7 mouse cellular contexts compared by ENCODE assay signal in genomic region chr1:92371357-92371981, GRCm38 (mm10).
DNase-seq lines count a peak whose midpoint lies in the region; ATAC-seq and TF ChIP-seq lines count a peak whose summit lies in the region.

No protein-coding gene starts in this region.

- TF ChIP-seq POLR2A in lung, adult 2 months (IDR thresholded peaks at IDR 0.05; ENCODE audit: borderline replicate concordance, extremely low read depth, low read depth, low read length): no peak
- TF ChIP-seq POLR2A in limb, embryonic 14.5 days (IDR thresholded peaks at IDR 0.05; ENCODE audit: borderline replicate concordance, extremely low read depth, insufficient read depth, insufficient read length): no peak

- H3K27me3 ChIP-seq in lung, embryonic 14.5 days (ENCODE audit: insufficient read depth, low read length): no peaks in the 10 kb centered on the region
- no peaks in the 10 kb centered on the region for H3K27me3 ChIP-seq in hindbrain, embryonic 14.5 days (ENCODE audit: control insufficient read depth, insufficient read depth, low read length)
- no peaks in the 10 kb centered on the region for H3K27me3 ChIP-seq in limb, embryonic 14.5 days (ENCODE audit: control insufficient read depth, insufficient read depth, low read length)
- no peaks in the 10 kb centered on the region for H3K27me3 ChIP-seq in stomach, embryonic 15.5 days (replicated peaks)

- ATAC-seq in lung, embryonic 14.5 days (ENCODE audit: insufficient read depth): peak; percentile 78; the same call in 1 of the 2 replicates
- ATAC-seq in hindbrain, embryonic 14.5 days (ENCODE audit: low FRiP score): peak; percentile 69
- peak; percentile 92 for ATAC-seq in limb, embryonic 14.5 days (ENCODE audit: low FRiP score, low read depth)
- ATAC-seq in stomach, embryonic 15.5 days (ENCODE audit: insufficient read depth, low FRiP score, low read depth): peak; percentile 45
- ATAC-seq in erythroblast, adult 5-6 weeks (replicated peaks; ENCODE audit: low FRiP score, poor library complexity, severe bottlenecking): no peak

- no peaks in the 10 kb centered on the region for H3K36me3 ChIP-seq in lung, embryonic 14.5 days (ENCODE audit: insufficient read depth)
- no peaks in the 10 kb centered on the region for H3K36me3 ChIP-seq in hindbrain, embryonic 14.5 days (replicated peaks; ENCODE audit: control insufficient read depth, insufficient read depth)
- H3K36me3 ChIP-seq in limb, embryonic 14.5 days (ENCODE audit: control insufficient read depth, insufficient read depth, low read length): no peaks in the 10 kb centered on the region
- H3K36me3 ChIP-seq in stomach, embryonic 15.5 days: no peaks in the 10 kb centered on the region

- H3K4me1 ChIP-seq in lung, embryonic 14.5 days (ENCODE audit: insufficient read depth): peaks cover 14% of the 10 kb centered on the region; the same call in 1 of the 2 replicates
- H3K4me1 ChIP-seq in lung, adult 2 months (ENCODE audit: control insufficient read depth, insufficient read depth, low read length): no peaks in the 10 kb centered on the region
- H3K4me1 ChIP-seq in hindbrain, embryonic 14.5 days (replicated peaks; ENCODE audit: control insufficient read depth, insufficient read depth, low read length): peaks cover 17% of the 10 kb centered on the region
- peaks cover 25% of the 10 kb centered on the region for H3K4me1 ChIP-seq in limb, embryonic 14.5 days (ENCODE audit: control insufficient read depth, insufficient read depth, low read length)
- peaks cover 16% of the 10 kb centered on the region for H3K4me1 ChIP-seq in stomach, embryonic 15.5 days

- H3K9me3 ChIP-seq in lung, embryonic 14.5 days (ENCODE audit: low read depth, low read length): no peaks in the 10 kb centered on the region
- no peaks in the 10 kb centered on the region for H3K9me3 ChIP-seq in hindbrain, embryonic 14.5 days (ENCODE audit: control insufficient read depth, low read length)
- no peaks in the 10 kb centered on the region for H3K9me3 ChIP-seq in limb, embryonic 14.5 days (ENCODE audit: control insufficient read depth, low read length)
- H3K9me3 ChIP-seq in stomach, embryonic 15.5 days: no peaks in the 10 kb centered on the region

- no peak overlapping the region for H3K9ac ChIP-seq in lung, embryonic 14.5 days
- H3K9ac ChIP-seq in hindbrain, embryonic 14.5 days: 0 out of 2 replicates have a peak overlapping the region, but pooled peaks have one; percentile 7
- H3K9ac ChIP-seq in limb, embryonic 14.5 days (ENCODE audit: low read depth, low read length, severe bottlenecking): no peak overlapping the region
- H3K9ac ChIP-seq in stomach, embryonic 15.5 days: no peak overlapping the region

- H3K4me2 ChIP-seq in lung, embryonic 14.5 days: no peak overlapping the region; the same call in 1 of the 2 replicates
- H3K4me2 ChIP-seq in hindbrain, embryonic 14.5 days (replicated peaks): peak overlapping the region; percentile 22
- peak overlapping the region; percentile 41 for H3K4me2 ChIP-seq in limb, embryonic 14.5 days (replicated peaks; ENCODE audit: low read depth, low read length, severe bottlenecking)
- H3K4me2 ChIP-seq in stomach, embryonic 15.5 days: 0 out of 2 replicates have a peak overlapping the region, but pooled peaks have one; percentile 24

- no peak for TF ChIP-seq CTCF in lung, embryonic 14.5 days (IDR thresholded peaks at IDR 0.05; ENCODE audit: low read depth)
- TF ChIP-seq CTCF in lung, adult 2 months (IDR thresholded peaks at IDR 0.05; ENCODE audit: insufficient read depth, low read length): no peak

- 34% methylated on average over 11 of the region's 11 CpGs for WGBS in lung, embryonic 14.5 days
- 43% methylated on average over 11 of the region's 11 CpGs for WGBS in lung, adult 2 months
- WGBS in hindbrain, embryonic 14.5 days: 35% methylated on average over 11 of the region's 11 CpGs
- 14% methylated on average over 11 of the region's 11 CpGs for WGBS in limb, embryonic 14.5 days
- 41% methylated on average over 11 of the region's 11 CpGs for WGBS in stomach, embryonic 15.5 days

- no peak overlapping the region for H3K27ac ChIP-seq in lung, embryonic 14.5 days (ENCODE audit: low read depth)
- H3K27ac ChIP-seq in hindbrain, embryonic 14.5 days: peak overlapping the region; percentile 81
- peak overlapping the region; percentile 48; the same call in 1 of the 2 replicates for H3K27ac ChIP-seq in limb, embryonic 14.5 days (replicated peaks; ENCODE audit: low read depth, low read length)
- H3K27ac ChIP-seq in stomach, embryonic 15.5 days: no peak overlapping the region

- H3K4me3 ChIP-seq in lung, embryonic 14.5 days (ENCODE audit: low read depth, low read length): no peak overlapping the region
- H3K4me3 ChIP-seq in lung, adult 2 months (replicated peaks; ENCODE audit: extremely low read depth, low read depth, low read length): no peak overlapping the region
- no peak overlapping the region for H3K4me3 ChIP-seq in hindbrain, embryonic 14.5 days (replicated peaks; ENCODE audit: low read length)
- H3K4me3 ChIP-seq in limb, embryonic 14.5 days (replicated peaks; ENCODE audit: low read length): no peak overlapping the region
- no peak overlapping the region for H3K4me3 ChIP-seq in stomach, embryonic 15.5 days (replicated peaks)

- DNase-seq in lung, embryonic 14.5 days: peak; percentile 87
- DNase-seq in lung, adult 2 months: no peak
- DNase-seq in embryo, embryonic 11 days: peak; percentile 72
- DNase-seq in hindbrain, embryonic 14.5 days (ENCODE audit: low spot score): peak; percentile 72
- peak; percentile 92 for DNase-seq in limb, embryonic 14.5 days (ENCODE audit: low spot score)

Comparison
In these comparisons a context has a peak if more than half of its experiments do, and no peak if none do; other contexts are left out.
1. H3K27ac ChIP-seq: peak in hindbrain, embryonic 14.5 days (single experiment) and limb, embryonic 14.5 days (single experiment); none in lung, embryonic 14.5 days (single experiment) and stomach, embryonic 15.5 days (single experiment).